Mouse (Mus musculus) liver, embryonic 12.5 days (tissue): ENCODE data around the gene Stac2. TPM values are rescaled to one million over a fixed set of nuclear protein-coding genes. Genes with fewer than 3 reads are reported as not detected.

Source experiments
- ATAC-seq: fragments of 200-750 bp; cut with Nextera tagmentation; 2 replicates; pipeline ENCODE4 v1.8.0; 2017; ENCODE audit warnings: moderate number of reproducible peaks, mild to moderate bottlenecking, moderate library complexity
- H3K27ac ChIP-seq: fragments of 300-500 bp; sonication (generic); 2 replicates; pipeline ENCODE4 v1.5.1; 2016; ENCODE audit warnings: mild to moderate bottlenecking
- H3K27me3 ChIP-seq: fragments of 300-500 bp; sonication (generic); replicated peaks from 2 replicates; pipeline ENCODE4 v1.6.1; 2016; ENCODE audit warnings: mild to moderate bottlenecking, moderate library complexity
- H3K36me3 ChIP-seq: fragments of 300-500 bp; sonication (generic); 2 replicates; pipeline ENCODE4 v1.6.1; 2016; ENCODE audit warnings: mild to moderate bottlenecking, moderate library complexity
- H3K4me1 ChIP-seq: fragments of 300-500 bp; sonication (generic); 2 replicates; pipeline ENCODE4 v1.6.1; 2016
- H3K4me2 ChIP-seq: fragments of 300-500 bp; sonication (generic); 2 replicates; pipeline ENCODE4 v1.6.1; 2016; ENCODE audit warnings: mild to moderate bottlenecking, moderate library complexity
- H3K4me3 ChIP-seq: fragments of 300-500 bp; sonication (generic); 2 replicates; pipeline ENCODE4 v1.5.1; 2016; ENCODE audit warnings: mild to moderate bottlenecking, moderate library complexity
- H3K9ac ChIP-seq: fragments of 300-500 bp; sonication (generic); 2 replicates; pipeline ENCODE4 v1.6.1; 2016; ENCODE audit warnings: mild to moderate bottlenecking, moderate library complexity
- H3K9me3 ChIP-seq: fragments of 300-500 bp; sonication (generic); replicated peaks from 2 replicates; pipeline ENCODE4 v1.6.1; 2016; ENCODE audit warnings: mild to moderate bottlenecking, moderate library complexity
- WGBS: fragments of 180-500 bp; shearing (Covaris S2); methylation state at CpG from one replicate; pipeline ENCODE4 v1.1.7; 2016; ENCODE audit not compliant: insufficient replicate concordance; 5-methylcytosine and 5-hydroxymethylcytosine counted together
- polyA plus RNA-seq: library from polyadenylated mRNA; unstranded; fragments of >200 nt; fragmentation: Nextera tagmentation; extraction: Ambion mirVana; gene quantifications from 2 replicates; pipeline ENCODE4 v1.2.1, GENCODE M21; 2016

Stac2 gene
- polyA plus RNA-seq, 1 experiment from 2014 or later, result 0.07 TPM

DNA sequence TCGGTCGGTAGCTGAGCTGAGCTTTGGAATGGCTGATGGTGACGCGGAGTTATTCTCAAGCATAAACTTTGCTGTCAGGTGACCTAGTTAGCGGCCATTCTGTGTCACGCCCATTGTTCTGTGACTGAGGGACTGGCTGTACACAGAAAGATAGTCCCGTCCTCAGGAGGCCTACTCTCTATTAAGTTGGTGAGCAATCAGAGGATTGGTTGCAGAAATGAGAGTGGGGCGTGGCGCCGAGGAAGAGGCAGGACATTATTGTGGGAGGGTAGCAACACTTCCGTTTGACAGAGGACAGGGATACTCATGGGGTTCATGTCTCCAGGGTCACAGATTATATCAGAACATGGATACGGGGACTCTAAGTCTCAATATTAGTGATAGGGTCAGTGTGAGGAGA is 12.9 kb upstream of the Stac2 start:
- no peak overlapping the region for H3K9ac ChIP-seq

DNA sequence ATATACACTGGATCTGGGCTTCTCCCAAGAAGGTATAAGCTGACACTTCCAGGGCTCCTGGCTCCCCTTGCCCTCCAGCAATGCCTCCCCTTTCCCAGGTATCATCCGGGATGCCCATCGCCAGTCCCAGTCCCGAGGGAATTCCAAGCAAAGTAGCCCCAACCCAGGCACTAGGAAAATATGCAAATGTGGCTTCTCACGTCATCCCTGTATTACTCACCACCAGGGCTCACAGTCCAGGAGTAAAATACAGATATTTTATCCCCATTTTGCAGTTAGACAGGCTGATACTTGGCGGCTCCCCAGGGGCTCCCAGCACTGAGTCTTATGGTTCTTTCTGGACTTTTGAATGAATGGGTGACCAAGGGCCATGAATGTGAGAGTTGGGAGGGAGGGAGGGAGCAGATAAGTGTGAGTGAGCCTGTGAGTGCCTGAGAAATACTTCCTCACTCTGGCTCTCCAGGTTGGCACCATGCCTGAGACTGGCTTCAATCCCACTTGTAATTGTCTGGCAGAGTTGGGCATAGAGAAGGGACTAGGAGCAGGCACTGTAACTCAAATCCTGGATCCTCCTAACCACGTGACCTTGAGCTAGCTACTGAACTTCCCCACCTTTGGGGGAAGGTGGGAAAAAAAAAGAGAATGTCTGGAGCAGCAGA is 8.8 kb upstream of the Stac2 start:
- no peak overlapping the region for H3K4me3 ChIP-seq
- no peaks in the 10 kb centered on the region for H3K4me1 ChIP-seq
- H3K9ac ChIP-seq, result no peak overlapping the region
- H3K9me3 ChIP-seq, result no peaks in the 10 kb centered on the region; the same call in 1 of the 2 replicates
- peaks cover 21% of the 10 kb centered on the region for H3K27me3 ChIP-seq
- WGBS, result 44% methylated on average over 6 of the region's 6 CpGs
- H3K36me3 ChIP-seq, result no peaks in the 10 kb centered on the region
- H3K4me2 ChIP-seq, result no peak overlapping the region
- no peak overlapping the region for H3K27ac ChIP-seq
- ATAC-seq, result no peak

More for the DNA sequence above, 12.9 kb upstream of the Stac2 start:
- H3K27me3 ChIP-seq, result no peaks in the 10 kb centered on the region; the same call in 1 of the 2 replicates
- H3K36me3 ChIP-seq, result no peaks in the 10 kb centered on the region
- no peak overlapping the region for H3K27ac ChIP-seq
- no peaks in the 10 kb centered on the region for H3K4me1 ChIP-seq
- no peak for ATAC-seq
- 81% methylated on average over 12 of the region's 12 CpGs for WGBS
- H3K9me3 ChIP-seq, result no peaks in the 10 kb centered on the region; the same call in 1 of the 2 replicates
- no peak overlapping the region for H3K4me2 ChIP-seq
- H3K4me3 ChIP-seq, result no peak overlapping the region

DNA sequence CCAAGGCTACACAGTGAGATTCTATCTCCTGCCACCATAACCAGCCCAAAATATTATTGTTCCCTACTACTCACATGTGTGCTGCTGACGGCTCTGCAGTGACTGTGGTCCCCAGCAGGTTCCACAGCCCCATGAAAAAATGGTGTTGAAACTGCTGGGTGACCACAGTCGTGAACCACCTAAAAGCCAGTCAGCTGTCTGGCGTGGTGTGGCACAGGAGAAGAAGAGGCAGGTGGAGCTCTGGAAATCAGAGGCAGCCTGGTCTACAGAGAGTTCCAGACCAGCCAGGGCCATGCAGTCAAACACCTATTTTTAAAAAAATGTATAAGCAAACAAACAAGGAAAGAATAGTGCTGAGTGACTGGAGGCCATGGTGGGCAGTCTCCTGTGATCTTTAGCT is 8.2 kb upstream of the Stac2 start:
- no peaks in the 10 kb centered on the region for H3K9me3 ChIP-seq
- WGBS, result 40% methylated on average over 3 of the region's 3 CpGs
- H3K36me3 ChIP-seq, result no peaks in the 10 kb centered on the region

DNA sequence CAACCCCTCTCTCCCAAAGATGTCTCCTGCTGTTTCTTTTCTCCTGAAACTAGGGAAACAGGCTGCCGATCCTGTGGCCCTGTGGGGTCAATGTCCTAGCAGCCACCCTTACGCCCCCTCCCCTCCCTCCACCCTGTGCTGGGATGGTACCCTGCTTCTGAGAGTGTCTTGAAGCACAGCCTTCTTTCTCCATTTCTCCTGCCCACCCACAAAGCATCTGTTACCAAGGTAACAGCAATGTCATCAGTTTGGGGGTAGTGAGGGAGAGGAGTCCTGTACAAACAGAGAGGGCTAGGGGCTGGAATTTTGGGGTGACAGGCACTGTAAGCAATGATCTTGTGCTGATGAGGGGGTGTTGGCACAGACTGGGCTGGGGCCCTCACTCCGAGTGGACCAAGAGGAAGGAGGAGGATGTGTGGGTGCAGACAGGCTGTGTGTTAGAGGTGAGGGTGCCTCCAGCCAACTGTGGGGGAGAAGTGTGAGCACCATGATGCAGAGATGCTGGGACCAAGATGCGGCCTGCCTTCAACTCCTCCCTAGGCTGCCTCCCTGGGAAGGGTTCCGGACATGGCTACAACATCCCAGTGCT is 6.9 kb upstream of the Stac2 start:
- H3K4me3 ChIP-seq, result no peak overlapping the region
- H3K36me3 ChIP-seq, result no peaks in the 10 kb centered on the region
- H3K4me2 ChIP-seq, result no peak overlapping the region
- no peaks in the 10 kb centered on the region for H3K4me1 ChIP-seq
- H3K27me3 ChIP-seq, result peaks cover 37% of the 10 kb centered on the region
- no peak overlapping the region for H3K27ac ChIP-seq
- ATAC-seq, result no peak
- 62% methylated on average over 5 of the region's 5 CpGs for WGBS
- H3K9ac ChIP-seq, result no peak overlapping the region
- no peaks in the 10 kb centered on the region for H3K9me3 ChIP-seq

More for the DNA sequence above, 8.2 kb upstream of the Stac2 start:
- Histone ChIP-seq H3K27ac (no peak overlapping the region), H3K27me3 (peaks cover 27% of the 10 kb centered on the region), H3K4me3 (no peak overlapping the region), H3K4me1 (no peaks in the 10 kb centered on the region), H3K9ac (no peak overlapping the region), H3K4me2 (no peak overlapping the region)
- ATAC-seq, result no peak

DNA sequence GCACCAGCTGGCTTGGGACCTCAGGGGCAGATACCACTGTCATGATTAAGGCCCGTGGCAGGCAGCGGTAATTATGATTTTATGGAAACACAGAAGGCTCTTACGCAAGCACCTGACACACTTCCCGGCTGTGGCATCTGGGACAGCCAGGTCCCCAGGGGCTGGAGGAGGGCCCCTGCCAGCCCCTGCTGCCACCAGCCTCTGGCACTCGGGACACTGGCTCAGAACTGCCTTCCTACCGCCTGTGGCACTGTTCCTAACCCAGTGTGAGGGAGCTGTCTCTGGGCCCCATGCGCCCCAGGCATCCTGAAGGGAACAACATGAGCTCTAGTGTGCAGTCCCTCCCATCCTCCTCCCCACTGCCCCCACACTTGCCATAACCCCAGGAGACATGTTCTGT is 6.4 kb upstream of the Stac2 start:
- 66% methylated on average over 7 of the region's 7 CpGs for WGBS

DNA sequence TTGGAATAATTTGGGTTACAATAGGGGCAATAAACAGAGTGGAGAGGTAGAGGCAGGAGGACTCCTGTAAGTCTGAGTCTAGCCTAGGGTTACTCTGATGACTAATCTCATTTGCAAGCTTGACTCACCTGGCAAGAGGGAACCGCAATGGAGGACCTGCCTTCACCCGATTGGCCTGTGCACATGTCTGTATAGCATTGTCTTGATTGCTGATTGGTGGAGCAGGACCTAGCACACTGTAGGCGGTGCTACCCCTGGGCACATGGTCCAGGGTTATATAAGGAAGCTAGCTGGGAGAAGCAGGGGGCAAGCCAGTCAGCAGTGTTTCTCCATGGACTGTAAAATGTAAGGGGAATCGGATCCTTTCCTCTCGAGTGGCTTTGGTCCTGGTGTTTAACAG is 4.7 kb upstream of the Stac2 start:
- H3K4me2 ChIP-seq, result no peak overlapping the region
- peak; percentile 52; the same call in 1 of the 2 replicates for ATAC-seq

More for the DNA sequence above, 6.4 kb upstream of the Stac2 start:
- H3K4me1 ChIP-seq, result no peaks in the 10 kb centered on the region
- peaks cover 43% of the 10 kb centered on the region for H3K27me3 ChIP-seq
- no peaks in the 10 kb centered on the region for H3K36me3 ChIP-seq
- no peak overlapping the region for H3K4me3 ChIP-seq
- no peaks in the 10 kb centered on the region for H3K9me3 ChIP-seq
- no peak overlapping the region for H3K4me2 ChIP-seq
- H3K9ac ChIP-seq, result no peak overlapping the region
- H3K27ac ChIP-seq, result no peak overlapping the region
- no peak for ATAC-seq

DNA sequence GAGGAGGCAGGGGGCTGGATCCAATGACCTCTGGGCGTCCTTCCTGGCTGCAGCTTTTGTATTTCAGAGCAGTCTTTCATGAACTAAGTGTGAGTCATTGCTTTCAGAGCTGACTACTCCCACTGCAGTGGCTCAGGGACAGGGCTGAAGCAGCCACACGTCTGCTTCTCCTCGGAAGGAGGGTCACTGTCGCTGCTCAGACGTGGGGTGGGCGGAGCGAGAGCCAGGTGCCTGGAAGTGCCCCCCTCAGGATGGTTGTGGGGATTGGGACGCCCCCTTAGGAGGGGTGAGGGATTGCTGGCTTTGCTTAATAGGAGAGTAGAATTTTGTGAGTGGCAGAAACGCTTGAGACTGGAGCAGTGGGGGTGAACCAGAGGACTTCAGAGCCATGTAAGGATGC is 4.2 kb upstream of the Stac2 start:
- Histone ChIP-seq H3K9me3 (no peaks in the 10 kb centered on the region), H3K4me1 (peaks cover 8% of the 10 kb centered on the region; the same call in 1 of the 2 replicates), H3K36me3 (no peaks in the 10 kb centered on the region), H3K9ac (no peak overlapping the region), H3K4me2 (no peak overlapping the region), H3K27ac (no peak overlapping the region), H3K4me3 (no peak overlapping the region), H3K27me3 (peaks cover 65% of the 10 kb centered on the region)
- 25% methylated on average over 9 of the region's 9 CpGs for WGBS
- ATAC-seq, result no peak

More for the DNA sequence above, 4.7 kb upstream of the Stac2 start:
- 61% methylated on average over 5 of the region's 5 CpGs for WGBS
- Histone ChIP-seq H3K4me3 (no peak overlapping the region), H3K9ac (no peak overlapping the region), H3K36me3 (no peaks in the 10 kb centered on the region), H3K4me1 (peaks cover 3% of the 10 kb centered on the region; the same call in 1 of the 2 replicates), H3K27me3 (peaks cover 59% of the 10 kb centered on the region), H3K27ac (no peak overlapping the region), H3K9me3 (no peaks in the 10 kb centered on the region)

DNA sequence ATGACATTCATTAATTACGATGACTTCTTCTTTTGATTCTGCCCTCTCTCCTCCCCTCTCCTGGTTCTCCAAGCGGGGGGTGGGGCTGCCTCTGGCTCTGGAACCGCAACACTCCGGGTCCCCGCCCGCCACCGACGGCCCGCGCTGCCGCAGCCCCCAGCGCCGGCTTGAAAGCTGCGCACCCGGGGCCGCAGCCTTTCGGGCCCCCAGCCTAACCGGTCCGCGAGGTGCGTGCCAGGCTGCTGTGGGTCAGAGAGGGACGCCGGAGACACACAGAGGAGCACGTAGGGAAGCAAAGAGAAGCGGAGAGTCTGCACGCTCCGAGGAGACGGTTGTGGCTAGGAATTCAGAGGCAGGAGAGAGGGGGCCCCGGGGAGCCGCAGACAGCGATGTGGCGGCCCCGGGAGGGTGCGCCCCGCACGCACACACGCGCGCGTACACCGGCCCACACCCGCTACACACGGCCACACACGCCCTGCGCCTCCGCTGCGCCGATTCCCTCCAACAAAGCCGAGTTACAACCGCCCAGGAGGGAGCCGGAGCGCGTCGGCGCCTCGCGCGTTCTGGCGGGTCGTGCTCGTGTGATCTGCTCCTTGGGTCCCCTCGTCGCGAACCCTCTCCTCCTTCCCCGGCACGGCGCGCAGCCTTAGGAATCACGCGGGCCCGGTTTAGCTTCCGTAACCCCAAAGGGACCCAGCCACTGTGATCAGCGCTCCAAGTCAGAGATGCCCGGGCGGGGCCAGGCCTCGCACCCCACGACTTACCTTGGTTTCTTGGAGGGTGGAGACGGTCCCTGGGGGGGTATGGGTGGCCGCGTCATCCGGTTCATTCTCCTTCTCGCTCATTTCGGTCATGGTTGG is 903 bp downstream of the Stac2 start:
- no peak overlapping the region for H3K27ac ChIP-seq
- H3K4me1 ChIP-seq, result peaks cover 15% of the 10 kb centered on the region; the same call in 1 of the 2 replicates
- H3K36me3 ChIP-seq, result no peaks in the 10 kb centered on the region
- WGBS, result 1% methylated on average over 83 of the region's 83 CpGs
- H3K9ac ChIP-seq, result no peak overlapping the region
- peak overlapping the region; percentile 54 for H3K4me2 ChIP-seq
- no peaks in the 10 kb centered on the region for H3K9me3 ChIP-seq
- H3K4me3 ChIP-seq, result peak overlapping the region; percentile 31
- H3K27me3 ChIP-seq, result peaks cover 98% of the 10 kb centered on the region
- ATAC-seq, result no peak

DNA sequence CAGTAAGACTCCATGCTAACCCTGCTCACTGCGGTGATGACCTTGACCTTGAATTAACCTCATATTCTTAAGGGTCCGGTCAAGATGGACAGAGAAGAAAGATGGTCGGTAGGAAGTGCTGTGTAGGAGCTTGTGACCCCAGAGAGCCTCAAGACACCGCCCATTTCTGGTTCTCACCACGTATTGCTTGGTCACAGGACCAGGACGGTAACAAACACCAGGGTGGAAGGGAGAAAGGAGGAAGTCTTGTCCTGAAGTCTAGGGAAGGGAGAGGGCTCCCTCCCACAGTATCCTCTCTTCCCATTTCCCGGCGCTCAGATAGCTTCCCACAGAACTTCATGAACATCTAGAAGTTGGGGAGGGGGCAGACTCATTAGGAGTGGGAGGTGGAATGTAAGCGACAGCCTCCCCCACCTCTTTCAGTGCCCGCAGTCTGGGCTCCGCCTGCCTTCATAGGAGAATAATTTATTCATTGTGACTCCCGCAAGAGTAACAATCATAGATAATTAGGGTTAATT is 1.6 kb downstream of the Stac2 start:
- Histone ChIP-seq H3K27ac (no peak overlapping the region), H3K4me3 (peak overlapping the region; percentile 31; the same call in 1 of the 2 replicates), H3K4me1 (peaks cover 15% of the 10 kb centered on the region; the same call in 1 of the 2 replicates), H3K36me3 (no peaks in the 10 kb centered on the region), H3K4me2 (peak overlapping the region; percentile 54; the same call in 1 of the 2 replicates), H3K27me3 (peaks cover 93% of the 10 kb centered on the region), H3K9me3 (no peaks in the 10 kb centered on the region), H3K9ac (no peak overlapping the region)
- 6% methylated on average over 12 of the region's 12 CpGs for whole genome bisulfite sequencing
- ATAC-seq, result no peak

DNA sequence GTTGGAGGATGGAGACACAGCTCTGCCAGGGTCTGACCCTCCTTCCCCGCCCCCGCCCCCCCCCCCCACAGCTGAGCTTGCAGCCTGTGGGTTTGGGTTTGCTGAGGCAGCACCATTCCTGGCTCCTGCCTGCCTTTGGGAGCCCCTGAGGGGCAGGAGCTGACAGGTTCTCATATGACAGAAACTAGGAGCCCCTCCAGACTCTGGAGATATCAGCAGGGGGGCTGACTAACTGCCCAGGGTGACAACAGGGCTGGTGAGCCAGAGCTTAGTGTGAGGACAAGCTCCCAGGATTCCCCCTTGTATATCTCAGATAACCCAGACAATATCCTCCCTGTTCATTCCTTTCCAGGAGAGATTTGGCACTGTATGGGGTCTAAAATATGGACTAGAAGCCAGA is 2.3 kb downstream of the Stac2 start:
- Histone ChIP-seq H3K9me3 (no peaks in the 10 kb centered on the region), H3K27ac (no peak overlapping the region), H3K9ac (no peak overlapping the region), H3K4me1 (peaks cover 15% of the 10 kb centered on the region; the same call in 1 of the 2 replicates), H3K4me2 (no peak overlapping the region), H3K36me3 (no peaks in the 10 kb centered on the region), H3K27me3 (peaks cover 88% of the 10 kb centered on the region), H3K4me3 (no peak overlapping the region)
- ATAC-seq, result no peak
- 10% methylated on average over 2 of the region's 2 CpGs for WGBS

DNA sequence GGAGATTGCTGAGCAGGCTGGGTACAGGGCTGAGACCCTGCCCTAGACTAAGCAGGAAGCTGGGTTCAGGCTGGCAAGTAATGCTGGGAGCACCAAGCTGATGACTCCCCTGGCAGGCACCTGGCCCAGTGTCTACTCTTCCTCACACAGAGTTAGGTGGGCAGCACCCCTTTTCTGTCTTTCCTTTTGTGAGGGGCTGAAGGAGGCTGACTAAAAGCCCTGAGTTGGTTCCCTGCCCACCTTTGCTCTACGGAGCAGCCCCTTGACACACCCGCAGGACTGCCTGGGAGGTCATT is 2.8 kb downstream of the Stac2 start:
- no peaks in the 10 kb centered on the region for H3K36me3 ChIP-seq
- WGBS, result 19% methylated on average over 2 of the region's 2 CpGs
- peaks cover 83% of the 10 kb centered on the region for H3K27me3 ChIP-seq
- H3K27ac ChIP-seq, result no peak overlapping the region
- peaks cover 15% of the 10 kb centered on the region; the same call in 1 of the 2 replicates for H3K4me1 ChIP-seq
- H3K4me2 ChIP-seq, result no peak overlapping the region
- H3K9ac ChIP-seq, result no peak overlapping the region
- H3K4me3 ChIP-seq, result no peak overlapping the region
- no peak for ATAC-seq
- no peaks in the 10 kb centered on the region for H3K9me3 ChIP-seq
